Mouse (Mus musculus): ENCODE data around the gene Cenpq.

Gene Cenpq

GRCm38 (mm10) chr17:40934420-40935231 lies at the start of gene Cenpq, which contains the start of gene Mut:
TSS of gene Cenpq (minus strand) at chr17:40935047.
TSS of gene Mut (plus strand) at chr17:40934685.
- DNase-seq (ENCODE audit: low read depth): peak; percentile 95

- DNase-seq (ENCODE audit: low read depth): peak; percentile 2
Observed at GRCm38 (mm10) chr17:40977914-40978313, 43.1 kb upstream of the Cenpq start.

GRCm38 (mm10) chr17:40948518-40948917 lies 13.7 kb upstream of the Cenpq start:
- no peak for DNase-seq (ENCODE audit: low read depth)

- DNase-seq (ENCODE audit: low read depth): peak; percentile 17
Observed at GRCm38 (mm10) chr17:40933985-40934384, 862 bp downstream of the Cenpq start.

- DNase-seq (ENCODE audit: low read depth): no peak
Observed at GRCm38 (mm10) chr17:40915499-40915898, 19.3 kb downstream of the Cenpq start.

GRCm38 (mm10) chr17:40914250-40914649 lies 20.6 kb downstream of the Cenpq start, which contains the start of gene Glyatl3:
TSS of gene Glyatl3 (minus strand) at chr17:40914350.
- DNase-seq (ENCODE audit: low read depth): no peak

GRCm38 (mm10) chr17:40904721-40905154 lies 30.1 kb downstream of the Cenpq start:
- DNase-seq (ENCODE audit: low read depth): no peak

- DNase-seq (ENCODE audit: low read depth): no peak
Observed at GRCm38 (mm10) chr17:40904056-40904597, 30.7 kb downstream of the Cenpq start.

- no peak for DNase-seq (ENCODE audit: low read depth)
Observed at GRCm38 (mm10) chr17:40903345-40903744, 31.5 kb downstream of the Cenpq start.

GRCm38 (mm10) chr17:40899783-40900363 lies 35.0 kb downstream of the Cenpq start:
- DNase-seq (ENCODE audit: low read depth): no peak

GRCm38 (mm10) chr17:40896863-40897262 lies 38.0 kb downstream of the Cenpq start:
- DNase-seq (ENCODE audit: low read depth): no peak

- DNase-seq (ENCODE audit: low read depth): no peak
Observed at GRCm38 (mm10) chr17:40887849-40888536, 46.9 kb downstream of the Cenpq start.

GRCm38 (mm10) chr17:40885155-40885554 lies 49.7 kb downstream of the Cenpq start:
- DNase-seq (ENCODE audit: low read depth): no peak

GRCm38 (mm10) chr17:40882172-40882571 lies 52.7 kb downstream of the Cenpq start:
- DNase-seq (ENCODE audit: low read depth): no peak

GRCm38 (mm10) chr17:40879924-40880691 lies 54.7 kb downstream of the Cenpq start, which contains the start of gene 9130008F23Rik:
TSS of gene 9130008F23Rik (minus strand) at chr17:40880559.
- peak; percentile 41 for DNase-seq (ENCODE audit: low read depth)

- no peak for DNase-seq (ENCODE audit: low read depth)
Observed at GRCm38 (mm10) chr17:40879528-40879923, 55.3 kb downstream of the Cenpq start.

GRCm38 (mm10) chr17:40877741-40878140 lies 57.1 kb downstream of the Cenpq start:
- DNase-seq (ENCODE audit: low read depth): no peak

- DNase-seq (ENCODE audit: low read depth): no peak
Observed at GRCm38 (mm10) chr17:40875568-40875967, 59.3 kb downstream of the Cenpq start.

GRCm38 (mm10) chr17:40874701-40875100 lies 60.1 kb downstream of the Cenpq start:
- no peak for DNase-seq (ENCODE audit: low read depth)

GRCm38 (mm10) chr17:40873582-40874011 lies 61.2 kb downstream of the Cenpq start:
- no peak for DNase-seq (ENCODE audit: low read depth)
